Mouse (Mus musculus) layer of hippocampus, adult 8-10 months (tissue): ENCODE measurements around the gene Tenm1. TPM values are rescaled to one million over a fixed set of nuclear protein-coding genes. Genes with fewer than 3 reads are reported as not detected.
A peak's percentile ranks its signal among the peaks of the same experiment; 100 is the strongest.

Experiments
- DNase-seq, 2 experiments: peaks; one replicate each; pipeline ENCODE4 v3.0.0; 2022; ENCODE audit warnings: low spot score in 2 of 2
- total RNA-seq, 4 experiments: library from RNA; stranded (reverse); gene quantifications; 2 replicates each; pipeline ENCODE4 v1.2.4; 2022

The Tenm1 gene
- total RNA-seq, 4 experiments from 2014 or later: 31.3 to 35.7 (median 33.9) TPM

DNA sequence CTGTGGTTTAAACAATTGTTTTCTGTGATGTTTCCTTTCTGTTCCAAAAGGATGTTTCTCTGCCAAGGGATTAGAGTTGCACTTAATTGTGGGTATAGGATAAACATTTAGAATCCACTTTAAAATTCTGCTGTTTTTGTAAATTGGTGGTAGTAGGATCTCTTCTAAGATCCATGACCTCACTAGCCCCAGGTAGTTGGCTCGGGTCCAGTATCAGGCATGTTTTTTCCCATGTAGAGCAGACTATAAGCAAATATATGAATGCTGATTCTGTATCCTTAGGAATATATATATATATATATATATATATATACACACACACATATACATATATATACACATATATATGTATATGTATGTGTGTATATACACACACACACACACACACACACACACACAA lies 567.2 kb downstream of the Tenm1 start:
- no peak for DNase-seq

DNA sequence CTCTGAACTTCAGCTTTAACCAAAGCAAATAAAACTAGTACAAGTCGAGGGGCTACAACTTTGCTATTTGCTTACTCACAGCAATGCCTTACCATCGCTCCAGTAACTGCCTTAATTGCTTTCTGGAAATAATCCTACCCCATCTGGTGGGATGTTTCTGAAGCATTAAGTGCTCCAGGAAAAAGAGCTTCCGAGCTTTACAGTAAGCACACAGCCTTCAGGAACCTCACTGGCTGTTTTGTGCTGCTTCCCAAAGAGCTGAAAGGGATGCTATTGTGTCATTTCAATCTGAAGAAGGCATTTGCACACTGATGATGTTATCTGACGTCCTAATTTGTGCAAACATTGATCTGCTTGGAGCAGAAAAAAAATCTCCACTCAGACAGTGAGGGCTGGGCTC lies 647.4 kb downstream of the Tenm1 start:
- DNase-seq: no peak

DNA sequence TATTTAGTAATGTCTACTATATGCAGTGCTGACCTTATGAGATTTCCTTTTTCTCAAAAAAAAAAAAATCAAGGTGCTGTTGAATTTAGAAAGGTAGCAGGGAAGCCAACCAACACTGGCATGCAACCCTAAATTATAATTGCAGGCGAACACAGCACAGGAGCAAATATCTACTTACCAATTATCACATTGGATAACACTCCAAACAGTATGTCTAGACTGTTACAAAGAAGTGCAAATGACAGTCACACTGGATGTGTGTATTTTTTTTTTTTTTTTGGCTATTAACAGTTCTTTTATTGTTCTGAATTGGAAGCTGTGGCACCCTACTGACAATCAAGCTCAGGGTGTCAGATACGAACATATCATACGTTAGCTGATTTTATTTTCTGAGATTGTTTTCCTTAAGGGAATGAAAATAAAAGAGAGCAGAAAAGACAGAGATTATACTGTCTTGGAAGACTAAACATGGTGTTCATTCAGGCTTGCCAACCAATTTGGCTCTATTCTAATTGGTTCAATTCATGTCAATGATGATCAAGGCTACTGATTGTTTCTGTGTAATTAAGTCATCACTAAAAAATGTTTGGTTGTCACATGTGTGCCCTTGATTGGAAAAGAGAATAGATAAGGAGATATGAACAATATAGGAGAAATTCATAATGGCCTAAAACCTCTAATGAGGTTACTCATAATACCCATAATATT lies 710.7 kb downstream of the Tenm1 start:
- DNase-seq: no peak

DNA sequence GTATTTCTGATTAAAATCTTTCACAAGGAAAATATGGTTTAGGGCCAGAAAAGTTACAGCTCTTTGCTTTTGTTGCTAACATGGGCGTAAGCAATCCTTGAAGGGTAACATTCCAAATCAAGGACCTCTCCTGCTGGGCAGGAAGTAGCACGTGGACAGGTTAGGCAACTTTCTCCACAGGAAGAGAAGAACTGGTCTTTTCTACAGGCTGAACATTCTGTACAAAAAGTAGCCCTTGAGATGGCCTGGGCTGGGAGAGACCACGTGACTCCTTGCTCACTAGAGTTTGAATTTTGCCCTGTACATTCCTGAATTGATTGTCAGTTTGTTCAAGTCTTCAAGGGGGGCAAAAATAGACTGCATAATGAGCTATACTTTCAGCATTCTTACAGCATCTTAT lies 728.6 kb downstream of the Tenm1 start:
- DNase-seq: no peak

DNA sequence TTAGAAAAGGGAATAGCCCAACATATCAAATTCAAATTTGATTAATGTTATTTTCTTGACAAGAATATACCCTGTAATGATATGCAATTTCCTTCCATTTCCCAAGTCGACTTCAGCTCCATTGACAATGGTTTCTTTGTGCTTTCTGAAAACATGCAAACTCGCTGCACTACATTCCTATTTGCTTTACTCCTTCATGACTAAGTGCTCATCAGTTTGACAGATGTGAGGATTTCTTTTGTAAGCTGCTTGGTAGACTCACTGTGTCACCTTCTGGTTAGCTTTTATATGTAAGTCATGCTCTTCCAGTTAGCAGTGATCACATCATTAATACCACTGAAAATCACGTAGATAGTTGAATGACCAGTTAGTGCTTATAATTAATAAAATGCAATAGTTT lies 781.8 kb downstream of the Tenm1 start:
- no peak for DNase-seq

DNA sequence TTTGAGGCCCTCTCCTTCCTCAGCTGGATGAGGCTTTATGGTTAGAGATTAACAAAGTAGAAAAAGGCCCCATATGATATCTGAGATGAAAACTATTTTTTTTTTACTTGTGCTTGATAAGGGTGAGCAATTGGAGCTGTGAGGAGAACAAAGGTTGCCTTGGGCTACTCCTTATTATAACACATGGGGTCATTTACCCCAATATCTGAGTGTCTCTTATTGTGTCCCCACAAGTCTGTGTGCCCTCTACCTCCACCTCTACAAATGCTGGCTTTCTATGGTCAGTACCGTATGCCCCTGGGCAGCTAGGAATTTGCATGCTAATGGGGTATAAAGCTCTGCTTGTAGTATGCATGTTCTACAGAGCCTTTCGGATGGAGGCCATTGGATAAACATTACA lies 848.4 kb downstream of the Tenm1 start:
- DNase-seq: no peak

DNA sequence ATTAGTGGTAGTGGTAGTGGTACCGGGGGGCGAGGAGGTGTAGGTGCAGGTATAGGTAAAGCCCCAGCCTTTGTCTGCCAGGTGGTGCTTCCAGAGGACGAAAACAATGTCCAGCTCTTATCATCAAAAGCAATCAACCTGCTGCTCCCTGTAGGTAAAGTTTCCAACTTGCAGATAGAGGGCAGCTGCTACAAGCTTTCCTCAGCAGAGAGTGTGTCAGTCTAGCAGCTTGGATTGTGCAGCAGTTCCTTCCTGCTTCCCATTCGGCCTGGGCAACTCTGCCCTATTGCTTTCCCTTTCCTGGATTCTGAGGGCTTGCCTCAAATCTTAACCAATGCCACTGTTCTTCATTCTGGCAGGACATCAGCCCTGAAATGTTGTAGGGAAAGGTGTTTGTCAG lies 870.2 kb downstream of the Tenm1 start:
- no peak for DNase-seq

DNA sequence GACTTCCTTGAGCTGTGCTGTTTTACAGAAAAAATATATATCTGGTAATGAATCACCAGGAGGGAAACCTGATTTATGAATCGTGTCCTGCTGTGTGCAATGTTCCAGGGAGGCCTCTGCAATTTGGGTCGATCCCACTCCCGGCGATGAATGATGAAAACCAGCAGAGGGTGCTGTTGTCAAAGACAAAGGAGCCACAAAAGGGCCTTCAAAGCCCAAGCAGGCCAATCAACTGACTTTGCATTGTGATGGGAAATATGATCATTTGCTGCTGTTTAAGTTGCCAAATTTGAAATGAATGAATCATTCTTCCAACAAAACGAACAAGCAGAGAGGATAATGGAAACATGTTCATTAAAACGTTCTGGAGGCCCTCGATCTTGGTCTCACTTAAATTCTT lies 871.6 kb downstream of the Tenm1 start:
- DNase-seq: peak; percentile 30 to 51

DNA sequence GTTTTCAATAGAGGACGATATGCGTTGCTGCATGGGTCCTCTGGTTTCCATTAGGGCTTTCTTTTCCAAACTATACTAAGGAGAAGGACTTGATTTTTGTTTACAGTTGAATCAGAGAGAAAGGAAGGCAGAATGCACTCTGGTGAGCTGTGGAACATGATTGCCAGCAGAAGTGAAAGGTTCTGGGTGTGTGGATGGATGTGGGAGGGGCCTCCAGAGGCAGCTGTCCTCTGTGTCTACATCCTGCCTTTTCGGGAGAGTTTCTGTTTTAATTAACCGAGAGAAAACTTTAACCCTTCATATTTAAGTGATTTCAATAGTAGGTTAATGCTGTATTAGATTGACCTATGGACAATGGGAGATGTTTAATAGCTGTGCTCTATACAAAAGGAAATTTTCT lies 880.4 kb downstream of the Tenm1 start:
- DNase-seq: no peak

DNA sequence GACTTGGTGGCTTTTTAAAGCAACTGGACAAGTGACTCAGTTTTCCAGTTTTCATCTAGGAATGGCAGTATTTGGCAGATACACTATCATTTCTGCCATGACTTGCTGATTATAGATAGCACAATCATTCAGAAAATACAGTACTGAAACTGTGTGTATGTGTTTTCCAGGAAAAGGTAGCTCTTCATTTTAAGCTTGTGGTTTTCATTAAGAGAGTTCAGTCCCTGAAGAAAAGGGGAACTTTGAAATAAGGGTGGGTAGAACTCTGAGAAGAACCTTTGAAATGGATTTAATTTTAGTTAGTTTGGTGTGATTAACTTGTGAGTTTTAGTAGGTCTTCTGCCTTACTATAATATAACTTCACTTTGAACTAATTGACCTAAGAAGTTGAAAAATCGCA lies 883.9 kb downstream of the Tenm1 start:
- no peak for DNase-seq

DNA sequence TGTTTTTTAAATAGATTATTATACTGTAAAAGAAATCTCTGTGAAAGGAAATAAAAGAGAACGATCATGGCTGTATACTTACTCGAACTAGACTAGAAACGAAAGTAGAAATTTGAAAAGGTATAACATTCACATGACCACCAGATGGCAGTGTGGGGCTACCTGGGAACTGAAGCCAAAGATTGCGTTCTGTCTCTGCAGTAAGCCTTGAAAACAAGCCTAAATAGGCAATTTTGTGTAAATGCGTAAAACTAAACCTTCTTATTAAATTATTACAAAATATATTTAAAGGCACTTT lies 888.2 kb downstream of the Tenm1 start:
- peak; percentile 30 to 55 for DNase-seq

DNA sequence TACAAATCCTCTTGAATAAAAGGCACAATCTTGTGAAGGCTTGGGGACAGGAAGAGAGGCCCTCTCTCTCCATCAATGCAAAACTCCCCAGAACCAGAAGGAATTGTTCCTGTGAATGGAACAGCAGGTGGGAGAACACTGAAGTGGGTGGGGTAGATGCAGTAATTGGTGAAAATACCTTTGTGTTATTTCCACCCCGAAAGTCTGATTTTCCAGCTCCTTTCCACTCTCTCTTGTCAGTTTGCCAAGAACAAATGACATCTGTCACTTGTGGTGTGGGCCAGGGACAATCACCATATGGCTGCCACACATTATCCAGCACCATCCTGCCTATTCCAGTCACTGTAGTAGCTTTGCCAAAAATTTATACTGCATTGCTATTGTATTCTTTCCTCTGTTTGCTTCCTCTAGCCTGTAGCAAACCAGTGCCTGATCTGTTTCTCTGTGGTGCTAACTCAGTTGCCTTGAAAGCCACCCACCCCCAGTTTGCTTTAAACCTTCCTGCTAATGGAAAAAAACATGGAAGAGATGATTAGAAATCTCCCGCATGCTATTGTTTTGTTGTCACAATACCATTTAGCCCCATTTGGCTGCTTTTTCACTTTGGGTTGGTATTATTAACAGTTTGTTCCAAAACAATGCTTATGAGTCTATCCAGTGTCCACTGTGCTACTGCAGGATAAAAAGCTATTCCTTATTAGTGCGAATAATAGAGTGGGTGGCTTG lies 888.7 kb downstream of the Tenm1 start:
- DNase-seq: peak; percentile 57 to 60

DNA sequence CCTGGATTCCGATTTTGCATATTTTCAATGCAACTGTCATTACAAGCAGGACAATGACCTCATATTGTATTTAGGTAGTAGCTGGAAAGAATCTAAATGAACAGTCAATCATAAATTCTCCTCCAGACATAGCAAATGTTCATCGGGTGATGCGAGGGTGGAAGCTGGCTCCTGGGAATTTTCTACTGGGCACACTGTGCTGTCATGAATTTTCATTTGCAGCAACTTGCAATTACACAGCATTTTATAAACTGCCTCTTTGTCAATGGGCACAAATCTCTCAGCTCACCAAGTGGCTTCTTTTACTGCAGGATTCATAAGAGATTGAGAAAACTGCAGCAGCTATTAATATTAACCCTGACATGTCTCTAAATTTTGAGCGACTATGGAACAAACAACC lies 898.2 kb downstream of the Tenm1 start:
- DNase-seq: no peak

DNA sequence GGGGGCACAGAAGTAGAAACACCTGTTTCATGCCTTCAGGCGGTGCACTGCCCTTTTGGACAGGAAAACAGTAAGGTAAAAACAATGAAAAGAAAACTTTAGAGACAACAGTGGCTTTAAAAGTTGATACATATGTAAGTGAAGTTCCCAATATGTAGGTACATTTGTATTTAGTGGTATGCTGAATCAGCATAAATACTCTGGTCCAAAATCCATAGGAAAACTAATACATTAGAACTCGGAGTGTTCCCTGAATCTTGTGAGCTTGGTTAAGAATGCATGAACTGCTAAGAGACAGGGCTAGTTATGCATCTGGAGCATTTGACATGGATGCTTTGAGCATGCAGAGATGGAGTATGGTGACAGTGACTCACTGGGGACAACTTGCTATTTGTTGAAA lies 906.1 kb downstream of the Tenm1 start:
- DNase-seq: no peak

DNA sequence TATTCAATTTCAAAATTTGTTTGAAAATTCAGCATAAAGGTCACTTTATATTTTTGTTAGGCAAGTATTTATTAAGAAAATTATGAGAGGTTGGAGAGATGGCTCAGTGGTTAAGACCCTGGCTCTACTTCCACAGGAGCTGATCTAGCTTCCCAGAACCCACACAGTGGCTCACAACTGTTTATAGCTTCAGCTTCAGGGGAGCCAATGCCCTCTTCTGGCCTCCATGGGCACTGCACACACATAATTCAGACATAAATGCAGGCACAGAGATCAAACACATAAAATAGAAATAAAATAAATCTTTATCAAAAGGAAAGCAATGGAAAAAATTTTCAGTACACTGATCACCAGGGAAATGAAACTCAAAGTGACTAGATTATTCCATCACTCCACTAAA lies 916.4 kb downstream of the Tenm1 start:
- DNase-seq: no peak

DNA sequence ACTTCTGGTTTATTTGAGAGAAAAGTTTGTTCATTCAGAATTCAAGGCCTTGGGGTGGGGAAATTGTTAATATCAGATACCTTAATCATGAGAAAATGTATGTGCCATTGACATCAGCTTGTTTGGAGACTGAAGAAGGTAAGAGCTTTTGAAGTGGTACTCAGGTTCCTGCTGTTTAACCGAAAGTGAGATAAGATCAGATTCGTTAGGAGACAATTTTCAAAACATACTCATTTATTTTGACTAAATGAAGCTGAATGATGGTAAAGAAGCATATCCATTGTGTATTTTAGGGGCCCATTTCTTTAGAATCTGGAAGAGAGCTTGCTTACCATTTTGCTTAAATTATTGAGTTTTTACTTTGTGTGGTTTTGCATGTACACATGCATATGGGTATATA lies 917.8 kb downstream of the Tenm1 start:
- DNase-seq: no peak

DNA sequence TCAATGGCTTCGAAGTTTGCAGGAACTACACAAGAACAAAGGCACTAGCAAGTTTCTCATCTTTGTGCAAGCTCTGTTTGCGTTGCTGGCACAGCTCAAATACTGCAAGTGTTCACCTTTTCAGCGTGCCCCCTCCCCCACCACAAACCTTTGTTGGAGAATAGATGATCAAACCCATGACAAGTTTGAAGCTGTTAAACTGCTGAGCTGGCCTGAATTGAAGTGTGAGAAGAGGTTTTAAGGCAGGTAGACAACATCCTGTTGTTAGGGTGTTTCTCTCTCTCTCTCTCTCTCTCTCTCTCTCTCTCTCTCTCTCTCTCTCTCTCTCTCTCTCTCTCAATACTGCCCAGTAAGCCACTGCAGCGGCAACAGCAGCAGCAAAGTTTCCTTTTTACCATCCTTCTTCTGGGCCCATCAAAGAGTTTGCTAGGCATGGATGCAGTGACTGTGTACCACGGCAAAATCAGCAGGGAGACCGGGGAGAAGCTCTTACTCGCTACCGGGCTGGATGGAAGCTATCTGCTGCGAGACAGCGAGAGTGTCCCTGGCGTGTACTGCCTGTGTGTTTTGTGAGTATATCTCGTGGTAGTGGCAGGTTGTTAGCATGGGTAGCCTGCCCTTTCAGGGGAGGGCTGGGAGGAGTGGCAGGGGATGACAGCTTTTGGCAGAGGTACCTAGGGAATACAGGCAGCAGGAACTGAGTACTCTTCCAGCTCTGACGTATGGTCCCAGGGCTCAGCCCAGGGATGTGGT lies 926.5 kb downstream of the Tenm1 start, which contains the start of gene Sh2d1a:
Gene Sh2d1a, plus strand, starts transcription at position 163 of the 753 bp plus-strand sequence.
- DNase-seq: no peak

DNA sequence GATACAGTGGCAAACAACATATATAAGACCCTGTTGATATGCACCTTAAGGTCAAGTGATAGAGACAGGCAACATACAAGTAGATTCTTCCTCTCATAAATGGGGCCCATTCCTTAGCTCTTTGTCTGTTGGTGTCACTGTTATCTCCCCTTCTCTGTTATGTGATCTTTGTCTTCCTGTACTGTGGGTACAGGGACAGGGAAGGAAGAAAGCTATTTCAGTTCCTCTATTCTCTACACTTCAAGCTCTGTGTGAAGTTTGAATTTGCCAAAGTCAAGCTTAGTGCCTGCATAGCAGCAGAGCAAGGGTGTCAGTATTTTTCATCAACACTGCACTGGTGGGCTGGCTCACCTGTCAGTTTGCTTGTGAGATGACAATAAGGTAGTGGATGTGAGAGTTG lies 928.4 kb downstream of the Tenm1 start:
- no peak for DNase-seq

DNA sequence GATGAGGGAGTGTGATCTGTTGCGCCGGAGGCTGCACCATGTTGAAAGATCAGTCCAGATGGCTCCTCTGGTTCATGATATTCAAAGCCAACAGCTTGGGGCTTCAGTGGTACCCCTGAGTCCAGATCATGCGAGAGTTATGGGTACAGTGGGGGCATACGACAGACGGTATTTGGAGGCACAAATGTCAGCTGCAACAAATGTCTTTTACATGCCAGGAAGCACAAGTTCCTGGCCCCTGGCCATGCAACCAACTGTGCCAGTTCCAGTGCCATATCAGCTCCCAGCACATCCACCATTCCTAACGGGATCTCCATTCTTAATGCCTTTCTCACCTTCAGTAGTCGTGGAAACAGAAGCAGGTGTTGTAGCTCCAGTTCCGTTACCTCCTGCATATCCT lies 938.6 kb downstream of the Tenm1 start:
- DNase-seq: peak; percentile 5 to 11

DNA sequence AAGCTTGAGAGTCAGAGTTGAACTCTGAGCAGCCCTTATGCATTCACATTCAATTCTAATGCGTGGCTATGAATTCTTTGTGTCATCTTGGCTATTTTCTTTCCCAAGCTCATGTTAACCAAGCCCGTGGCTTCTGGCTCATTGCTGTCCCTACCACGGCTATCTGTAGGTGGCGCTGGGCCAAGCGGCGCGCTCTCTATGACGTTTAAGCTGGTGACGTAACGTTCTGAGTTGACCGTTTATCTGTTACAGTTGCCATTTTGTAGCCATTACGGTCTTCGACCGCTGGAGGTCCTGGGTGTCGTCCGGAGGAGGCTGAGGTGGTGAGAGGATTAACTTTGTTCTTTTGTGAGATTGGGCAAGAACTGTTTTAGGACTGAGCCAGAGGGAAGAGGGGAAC lies 939.5 kb downstream of the Tenm1 start, which contains the start of gene Tex13c2:
Gene Tex13c2, plus strand, starts transcription at position 246 of the 400 bp plus-strand sequence.
- DNase-seq: no peak
